Mouse (Mus musculus) liver, postnatal 0 days (tissue): ENCODE measurements around the gene Kalrn.

ENCODE experiments used
- CTCF ChIP-seq: sonication (generic); IDR thresholded peaks from 2 replicates; pipeline ENCODE4 v1.5.1; 2016; ENCODE audit warnings: antibody characterized with exemption, low read depth
- EP300 ChIP-seq: IDR thresholded peaks from 2 replicates; pipeline ENCODE4 v1.6.1; 2016; ENCODE audit warnings: antibody characterized with exemption, low read depth, mild to moderate bottlenecking

- TF ChIP-seq CTCF: no peak
- TF ChIP-seq EP300: no peak
Measured at GRCm38 (mm10) chr16:34456314-34456713, 117.0 kb downstream of the Kalrn start.
